Mouse (Mus musculus) liver, embryonic 11.5 days (tissue): ENCODE measurements around the gene Olfr1218. TPM values are rescaled to one million over a fixed set of nuclear protein-coding genes. Genes with fewer than 3 reads are reported as not detected.

Experiments used
- ATAC-seq: fragments of 200-750 bp; cut with Nextera tagmentation; replicated peaks from 2 replicates; pipeline ENCODE4 v1.8.0; 2017; ENCODE audit warnings: moderate number of reproducible peaks, mild to moderate bottlenecking, moderate TSS enrichment, moderate library complexity; ENCODE audit not compliant: low FRiP score
- DNase-seq: peaks from one replicate; pipeline ENCODE4 v3.0.0-alpha.2; 2017; ENCODE audit warnings: low spot score
- H3K27ac ChIP-seq: fragments of 300-500 bp; sonication (generic); 2 replicates; pipeline ENCODE4 v1.5.1; 2014; ENCODE audit warnings: mild to moderate bottlenecking, low read depth, low read length, control low read depth
- H3K27me3 ChIP-seq: fragments of 300-500 bp; sonication (generic); replicated peaks from 2 replicates; pipeline ENCODE4 v1.6.1; 2014; ENCODE audit warnings: low read length, mixed read lengths; ENCODE audit not compliant: control insufficient read depth, insufficient read depth
- H3K36me3 ChIP-seq: fragments of 300-500 bp; sonication (generic); 2 replicates; pipeline ENCODE4 v1.6.1; 2014; ENCODE audit warnings: mild to moderate bottlenecking, low read length, moderate library complexity, mixed read lengths; ENCODE audit not compliant: control insufficient read depth, insufficient read depth
- H3K4me1 ChIP-seq: fragments of 300-500 bp; sonication (generic); replicated peaks from 2 replicates; pipeline ENCODE4 v1.6.1; 2014; ENCODE audit warnings: low read length, mixed read lengths; ENCODE audit not compliant: control insufficient read depth, insufficient read depth
- H3K4me2 ChIP-seq: fragments of 300-500 bp; sonication (generic); 2 replicates; pipeline ENCODE4 v1.6.1; 2014; ENCODE audit warnings: mild to moderate bottlenecking, control low read depth, moderate library complexity
- H3K4me3 ChIP-seq: fragments of 300-500 bp; sonication (generic); 2 replicates; pipeline ENCODE4 v1.5.1; 2014; ENCODE audit warnings: low read depth, low read length, control low read depth
- H3K9ac ChIP-seq: fragments of 300-500 bp; sonication (generic); 2 replicates; pipeline ENCODE4 v1.6.1; 2014; ENCODE audit warnings: low read depth, low read length, control low read depth
- H3K9me3 ChIP-seq: fragments of 300-500 bp; sonication (generic); 2 replicates; pipeline ENCODE4 v1.6.1; 2016; ENCODE audit warnings: low read length, inconsistent platforms, mixed read lengths; ENCODE audit not compliant: control insufficient read depth
- WGBS: fragments of 180-500 bp; shearing (Covaris S2); extraction: QIAGEN DNeasy Blood & Tissue Kit; methylation state at CpG from one replicate; pipeline ENCODE4 v1.1.7; 2014; 5-methylcytosine and 5-hydroxymethylcytosine counted together
- polyA plus RNA-seq: library from polyadenylated mRNA; unstranded; fragments of >200 nt; fragmentation: Nextera tagmentation; extraction: Ambion mirVana; gene quantifications from 2 replicates; pipeline ENCODE4 v1.2.1, GENCODE M21; 2014

Olfr1218 gene
- polyA plus RNA-seq, 1 experiment from 2014 or later, result not detected

GRCm38 (mm10) chr2:89006873-89007272, 54.1 kb downstream of the Olfr1218 start, which contains the start of gene Olfr1215:
TSS of gene Olfr1215 (minus strand) at chr2:89006973.
- Histone ChIP-seq H3K9ac (no peak within 1 kb of the TSS), H3K27ac (no peak within 1 kb of the TSS), H3K36me3 (no peaks in the 10 kb centered on the region), H3K9me3 (no peaks in the 10 kb centered on the region), H3K4me1 (no peaks in the 10 kb centered on the region), H3K4me2 (no peak within 1 kb of the TSS), H3K4me3 (no peak within 1 kb of the TSS), H3K27me3 (no peaks in the 10 kb centered on the region)
- 58% methylated on average over 2 of the region's 2 CpGs for WGBS
- ATAC-seq (no peak), DNase-seq (no peak)

Other genes with a start within 250 kb of the Olfr1218 start
- gene Olfr1202, start 246.7 kb downstream of the Olfr1218 start, polyA plus RNA-seq, result not detected in 2 replicates
- not detected in 2 replicates for gene Olfr1205, start 231.4 kb downstream of the Olfr1218 start, polyA plus RNA-seq
- not detected in 2 replicates for gene Olfr1204, start 211.9 kb downstream of the Olfr1218 start, polyA plus RNA-seq
- not detected in 2 replicates for gene Olfr1206, start 198.0 kb downstream of the Olfr1218 start, polyA plus RNA-seq
- not detected in 2 replicates for gene Olfr1208, start 158.9 kb downstream of the Olfr1218 start, polyA plus RNA-seq
- gene Olfr1209, start 146.0 kb downstream of the Olfr1218 start, polyA plus RNA-seq, result not detected in 2 replicates
- not detected in 2 replicates for gene Olfr1211, start 123.1 kb downstream of the Olfr1218 start, polyA plus RNA-seq
- gene Olfr1212, start 107.2 kb downstream of the Olfr1218 start, polyA plus RNA-seq, result not detected in 2 replicates
- not detected in 2 replicates for gene Gm13762, start 80.9 kb downstream of the Olfr1218 start, polyA plus RNA-seq
- not detected in 2 replicates for gene Olfr1214, start 68.5 kb downstream of the Olfr1218 start, polyA plus RNA-seq
- gene Olfr1215, start 54.2 kb downstream of the Olfr1218 start, polyA plus RNA-seq, result not detected in 2 replicates
- gene Olfr1216, start 42.8 kb downstream of the Olfr1218 start, polyA plus RNA-seq, result not detected in 2 replicates
- gene Olfr1217, start 29.1 kb downstream of the Olfr1218 start, polyA plus RNA-seq, result not detected in 2 replicates
- not detected in 2 replicates for gene Olfr1219, start 22.3 kb upstream of the Olfr1218 start, polyA plus RNA-seq
- gene Olfr1220, start 45.6 kb upstream of the Olfr1218 start, polyA plus RNA-seq, result not detected in 2 replicates
- not detected in 2 replicates for gene Olfr1221, start 56.1 kb upstream of the Olfr1218 start, polyA plus RNA-seq
- gene Olfr1222, start 71.9 kb upstream of the Olfr1218 start, polyA plus RNA-seq, result not detected in 2 replicates
- not detected in 2 replicates for gene Olfr1223, start 90.4 kb upstream of the Olfr1218 start, polyA plus RNA-seq
- not detected in 2 replicates for gene Olfr1224-ps1, start 102.9 kb upstream of the Olfr1218 start, polyA plus RNA-seq
- gene Olfr1225, start 113.5 kb upstream of the Olfr1218 start, polyA plus RNA-seq, result not detected in 2 replicates
- gene Olfr1226, start 138.9 kb upstream of the Olfr1218 start, polyA plus RNA-seq, result not detected in 2 replicates
- not detected in 2 replicates for gene Olfr1228, start 192.9 kb upstream of the Olfr1218 start, polyA plus RNA-seq
- gene Olfr1229, start 226.8 kb upstream of the Olfr1218 start, polyA plus RNA-seq, result not detected in 2 replicates
- gene Olfr1230, start 236.1 kb upstream of the Olfr1218 start, polyA plus RNA-seq, result not detected in 2 replicates
- not detected in 2 replicates for gene Olfr1231, start 245.9 kb upstream of the Olfr1218 start, polyA plus RNA-seq